Mouse (Mus musculus) embryonic fibroblast, embryonic 13.5 days (primary cell): ENCODE data around the gene Pi4ka.

Experiments
- CTCF ChIP-seq: IDR thresholded peaks from 2 replicates; pipeline ENCODE4 v1.5.1; 2011; ENCODE audit warnings: mild to moderate bottlenecking, control low read depth, low read length, moderate library complexity, borderline replicate concordance; ENCODE audit not compliant: insufficient read depth
- POLR2A ChIP-seq: IDR thresholded peaks from 2 replicates; pipeline ENCODE4 v1.6.1; 2011; ENCODE audit warnings: low read depth, mild to moderate bottlenecking, control low read depth, low read length, moderate library complexity

DNA sequence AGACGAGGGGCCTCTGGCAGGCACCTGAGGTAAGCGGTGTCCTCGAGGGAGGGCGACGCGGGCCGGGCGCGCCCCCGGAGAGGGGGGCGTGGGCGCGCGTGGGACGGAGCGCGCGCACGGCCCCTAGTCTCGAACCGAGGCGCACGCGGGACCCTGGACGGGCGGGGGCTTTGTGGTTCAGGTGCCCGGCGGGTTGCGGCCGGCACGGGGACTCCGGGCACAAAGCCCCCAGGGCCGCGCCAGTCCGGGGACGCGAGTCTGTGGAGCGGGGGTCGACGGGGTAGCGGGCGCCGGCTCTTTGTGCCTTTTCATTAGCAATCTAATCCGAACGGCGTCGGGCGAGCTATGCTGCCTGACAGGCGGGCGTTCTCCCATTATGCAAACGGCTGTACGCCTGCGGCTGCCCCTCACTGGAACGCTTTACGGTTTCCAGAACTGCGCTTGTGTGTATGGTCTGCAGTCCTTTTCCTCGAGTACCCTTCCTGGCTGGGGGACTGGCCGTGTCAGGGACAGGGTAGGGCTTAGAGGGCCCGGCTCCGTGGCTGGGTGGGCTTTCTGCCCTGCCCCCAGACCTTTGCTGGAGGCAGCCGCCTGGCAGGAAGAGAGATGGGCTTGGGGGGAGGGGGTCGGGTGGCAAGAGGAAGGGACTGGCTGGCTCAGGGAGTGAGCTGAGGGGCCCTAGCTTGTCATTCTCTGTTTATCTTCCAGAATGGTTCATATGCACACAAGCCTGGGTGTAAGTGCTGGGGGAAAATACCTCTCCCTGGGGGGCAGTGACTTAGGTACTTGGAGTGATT is 172.2 kb downstream of the Pi4ka start:
- TF ChIP-seq CTCF (no peak), POLR2A (no peak)
